Mouse (Mus musculus): ENCODE data around the gene Dclre1a.

Dclre1a gene

DNA sequence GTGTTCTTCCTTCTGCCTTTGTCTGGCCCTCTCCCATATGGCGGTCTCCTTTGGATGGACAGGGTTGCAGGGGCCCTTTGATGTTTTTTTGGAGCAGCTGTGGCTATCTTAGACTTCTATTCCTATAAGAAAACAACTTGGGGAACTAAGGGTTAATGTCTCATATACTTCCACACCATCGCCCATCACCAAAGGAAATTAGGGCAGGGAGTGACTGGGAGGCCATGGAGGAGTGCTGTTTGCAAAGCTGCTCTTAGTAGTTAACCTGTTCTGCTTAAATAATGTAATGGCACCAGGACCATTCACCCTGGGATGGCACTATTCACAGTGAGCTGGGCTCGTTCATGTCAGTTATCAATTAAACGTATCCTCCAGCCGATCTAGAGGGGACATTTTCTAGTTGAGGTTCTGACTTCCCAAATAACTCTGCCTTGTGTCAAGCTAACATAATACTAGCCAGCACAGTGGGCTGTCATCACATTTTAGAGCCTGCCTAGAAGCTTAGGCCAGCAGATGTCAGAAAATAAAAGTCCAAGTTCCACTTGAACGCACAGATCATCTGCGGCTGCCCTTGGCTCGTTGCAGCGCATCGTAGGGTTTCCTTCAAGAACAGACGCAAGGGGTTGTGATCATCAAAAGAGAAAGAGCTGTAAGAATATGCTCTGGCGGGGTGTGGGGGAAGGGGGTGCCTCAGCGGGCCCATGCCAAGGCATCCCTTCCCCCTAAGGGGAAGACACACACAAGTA lies 63.2 kb downstream of the Dclre1a start:
- DNase-seq (ENCODE audit: low spot score in 2 of 2): no peak

Data from frontal cortex, postnatal 25 days (tissue).